Mouse (Mus musculus) ES-Bruce4 (cell line): ENCODE results near the gene Ing1. TPM values are rescaled to one million over a fixed set of nuclear protein-coding genes. Genes with fewer than 3 reads are reported as not detected.
A peak's percentile ranks its signal among the peaks of the same experiment; 100 is the strongest.

Experiments used
- H3K27ac ChIP-seq: 2 replicates; pipeline ENCODE4 v1.5.1; 2012; ENCODE audit warnings: low read length, inconsistent platforms; ENCODE audit not compliant: insufficient read depth
- H3K27me3 ChIP-seq: 2 replicates; pipeline ENCODE4 v1.6.1; 2012; ENCODE audit warnings: mild to moderate bottlenecking, low read length, inconsistent platforms; ENCODE audit not compliant: control insufficient read depth, poor library complexity, insufficient read depth, severe bottlenecking
- H3K36me3 ChIP-seq: 2 replicates; pipeline ENCODE4 v1.6.1; 2012; ENCODE audit warnings: inconsistent platforms, mild to moderate bottlenecking, low read length, moderate library complexity; ENCODE audit not compliant: control insufficient read depth, poor library complexity, insufficient read depth, severe bottlenecking
- H3K4me1 ChIP-seq: one replicate; pipeline ENCODE4 v1.8.1; 2011; ENCODE audit warnings: low read length; ENCODE audit not compliant: control insufficient read depth, insufficient read depth
- H3K4me3 ChIP-seq: 2 replicates; pipeline ENCODE4 v1.5.1; 2011; ENCODE audit warnings: low read depth, mild to moderate bottlenecking, low read length
- H3K9ac ChIP-seq: 2 replicates; pipeline ENCODE4 v1.6.1; 2012; ENCODE audit warnings: low read depth, mild to moderate bottlenecking, inconsistent platforms; ENCODE audit not compliant: poor library complexity, severe bottlenecking
- H3K9me3 ChIP-seq: replicated peaks from 2 replicates; pipeline ENCODE4 v1.6.1; 2012; ENCODE audit warnings: mild to moderate bottlenecking, low read length, inconsistent platforms; ENCODE audit not compliant: control insufficient read depth, poor library complexity, insufficient read depth, severe bottlenecking
- CTCF ChIP-seq: IDR thresholded peaks from one replicate; pipeline ENCODE4 v1.8.1; 2011; ENCODE audit warnings: low read depth, low read length
- EP300 ChIP-seq: IDR thresholded peaks from 2 replicates; pipeline ENCODE4 v1.6.1; 2011; ENCODE audit warnings: low read depth, low read length; ENCODE audit not compliant: insufficient read depth
- POLR2A ChIP-seq: IDR thresholded peaks from one replicate; pipeline ENCODE4 v1.8.1; 2011; ENCODE audit warnings: low read length; ENCODE audit not compliant: insufficient read depth
- polyA plus RNA-seq: library from polyadenylated mRNA; stranded (reverse); fragments of >200 nt; gene quantifications from 2 replicates; pipeline ENCODE4 v1.2.4, GENCODE M21; 2011; ENCODE audit warnings: low read depth; ENCODE audit not compliant: missing spikeins, insufficient read depth, insufficient read length

Gene Ing1
- polyA plus RNA-seq, 1 experiment: 59.1 TPM

DNA sequence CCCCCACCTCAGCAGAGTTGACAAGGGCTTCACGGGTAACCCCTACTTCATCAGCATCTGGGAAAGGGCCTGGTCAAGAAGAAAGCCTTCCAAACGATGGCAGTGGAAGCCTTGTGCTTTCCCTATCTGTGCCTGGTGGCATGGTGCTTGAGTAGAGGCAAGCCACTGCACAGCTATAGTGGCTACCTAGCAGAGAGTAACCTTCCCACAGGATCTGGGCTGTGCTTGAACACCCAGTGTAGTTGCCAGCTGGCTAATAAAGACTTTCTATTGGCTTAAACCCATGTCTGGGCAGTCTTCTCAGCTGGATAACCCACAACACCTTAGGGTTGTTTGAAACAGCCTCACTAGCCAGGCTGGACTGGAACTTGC lies 31.0 kb downstream of the Ing1 start:
- H3K9me3 ChIP-seq: no peaks in the 10 kb centered on the region
- H3K4me3 ChIP-seq: no peak overlapping the region
- H3K27ac ChIP-seq: no peak overlapping the region
- no peaks in the 10 kb centered on the region for H3K36me3 ChIP-seq
- H3K9ac ChIP-seq: no peak overlapping the region
- no peaks in the 10 kb centered on the region for H3K27me3 ChIP-seq
- H3K4me1 ChIP-seq: no peaks in the 10 kb centered on the region
- TF ChIP-seq EP300 (no peak), POLR2A (no peak), CTCF (no peak)

- H3K27ac ChIP-seq: no peak overlapping the region
- H3K4me3 ChIP-seq: no peak overlapping the region
- no peaks in the 10 kb centered on the region for H3K27me3 ChIP-seq
- H3K9ac ChIP-seq: no peak overlapping the region
- no peak for TF ChIP-seq CTCF
- no peak for TF ChIP-seq EP300
- H3K36me3 ChIP-seq: no peaks in the 10 kb centered on the region
- H3K4me1 ChIP-seq: no peaks in the 10 kb centered on the region
- H3K9me3 ChIP-seq: no peaks in the 10 kb centered on the region
Observed at GRCm38 (mm10) chr8:11591837-11592236, 36.5 kb downstream of the Ing1 start.

DNA sequence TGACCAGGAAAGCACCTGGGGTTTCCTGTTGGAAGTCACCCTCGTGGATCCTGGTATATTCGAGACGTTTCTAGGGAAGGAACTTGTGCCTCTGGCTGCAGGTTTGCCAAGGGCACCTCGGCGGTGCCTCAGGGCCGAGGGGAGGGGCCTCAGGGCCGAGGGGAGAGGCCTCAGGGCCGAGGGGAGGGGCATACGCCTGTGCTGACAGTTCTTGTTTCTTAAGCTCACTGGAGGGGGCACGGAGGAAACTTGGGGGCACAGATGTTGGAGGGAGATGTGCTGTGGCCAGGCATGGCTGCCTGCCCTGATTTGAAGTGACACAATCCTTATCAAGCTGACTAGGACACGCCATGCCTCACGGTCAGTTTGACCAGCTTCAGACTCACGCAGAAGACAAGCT lies 36.9 kb downstream of the Ing1 start:
- Histone ChIP-seq H3K4me1 (no peaks in the 10 kb centered on the region), H3K9me3 (no peaks in the 10 kb centered on the region), H3K27me3 (no peaks in the 10 kb centered on the region), H3K36me3 (no peaks in the 10 kb centered on the region), H3K27ac (no peak overlapping the region), H3K9ac (no peak overlapping the region), H3K4me3 (no peak overlapping the region)
- no peak for TF ChIP-seq EP300
- no peak for TF ChIP-seq POLR2A
- no peak for TF ChIP-seq CTCF

DNA sequence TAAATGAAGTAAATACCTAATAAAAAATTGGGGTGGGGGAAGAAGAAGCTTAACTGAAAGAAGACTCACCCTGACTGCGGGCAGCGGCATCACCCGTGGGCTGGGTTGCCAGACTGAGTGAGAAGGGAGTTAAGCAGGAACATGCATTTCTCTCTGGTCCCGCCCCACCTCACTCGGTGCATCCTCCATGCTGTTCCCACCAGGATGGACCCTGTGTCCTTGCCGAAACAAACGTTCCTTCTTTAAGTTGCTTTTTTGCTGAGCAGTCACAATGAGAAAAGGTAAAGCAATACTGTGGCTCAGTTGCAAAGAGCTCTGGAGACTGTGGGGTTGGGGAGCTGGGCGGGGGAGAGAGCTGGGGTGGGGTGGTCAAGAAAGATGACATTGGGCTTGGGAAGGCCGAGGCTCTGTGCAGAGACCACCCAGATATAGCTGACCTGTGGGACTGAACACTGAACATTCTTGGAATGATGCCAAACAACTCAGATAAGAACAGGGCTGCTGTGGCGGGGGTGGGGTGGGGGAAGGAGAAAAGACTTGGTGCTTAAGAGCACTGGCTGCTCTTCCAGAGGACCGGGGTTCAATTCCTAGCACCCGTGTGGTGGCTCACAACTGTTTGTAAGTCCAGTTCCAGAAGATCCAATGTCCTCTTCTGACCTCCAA lies 38.0 kb downstream of the Ing1 start:
- no peak overlapping the region for H3K27ac ChIP-seq
- TF ChIP-seq CTCF (no peak), EP300 (no peak), POLR2A (no peak)

DNA sequence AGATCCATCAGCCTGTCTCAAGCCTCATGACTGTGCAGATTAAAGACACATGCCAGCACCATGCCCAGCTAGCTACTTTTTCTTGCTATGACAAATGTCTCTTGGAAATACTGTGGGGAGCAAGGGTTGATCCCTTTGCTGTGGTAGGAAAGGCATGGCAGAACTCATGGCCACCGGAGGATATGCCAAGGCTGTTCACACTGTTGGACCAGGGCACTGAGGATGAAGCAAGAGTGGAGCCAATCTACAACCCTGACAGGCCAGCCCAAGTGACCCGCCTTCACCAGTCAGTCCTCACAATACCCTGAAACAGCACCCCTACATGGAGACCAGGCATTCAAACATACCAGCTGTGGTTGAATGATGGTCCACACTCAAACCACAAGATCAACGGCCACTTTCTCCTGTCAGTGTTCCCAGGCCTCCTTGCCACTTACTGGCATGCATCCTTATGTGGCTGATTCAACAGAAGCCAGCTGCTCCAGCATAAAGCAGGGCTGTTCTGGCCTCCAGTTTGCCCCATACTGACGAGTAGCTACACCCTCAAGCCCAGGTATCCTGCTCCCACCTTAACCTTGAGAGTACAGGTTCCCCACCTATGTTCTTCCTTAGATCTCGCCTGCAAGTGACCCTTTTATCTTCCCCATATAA lies 45.1 kb downstream of the Ing1 start:
- Histone ChIP-seq H3K4me3 (no peak overlapping the region), H3K4me1 (no peaks in the 10 kb centered on the region), H3K36me3 (no peaks in the 10 kb centered on the region), H3K27me3 (no peaks in the 10 kb centered on the region), H3K9ac (no peak overlapping the region), H3K9me3 (peaks cover 7% of the 10 kb centered on the region), H3K27ac (no peak overlapping the region)
- TF ChIP-seq POLR2A (no peak), EP300 (no peak), CTCF (no peak)

More for the DNA sequence above, 38.0 kb downstream of the Ing1 start:
- Histone ChIP-seq H3K9me3 (no peaks in the 10 kb centered on the region), H3K4me3 (no peak overlapping the region), H3K36me3 (no peaks in the 10 kb centered on the region), H3K9ac (no peak overlapping the region), H3K27me3 (no peaks in the 10 kb centered on the region), H3K4me1 (no peaks in the 10 kb centered on the region)

- H3K36me3 ChIP-seq: no peaks in the 10 kb centered on the region
- no peak overlapping the region for H3K9ac ChIP-seq
- no peak overlapping the region for H3K27ac ChIP-seq
- no peak overlapping the region for H3K4me3 ChIP-seq
- H3K4me1 ChIP-seq: no peaks in the 10 kb centered on the region
- H3K9me3 ChIP-seq: peaks cover 18% of the 10 kb centered on the region
- H3K27me3 ChIP-seq: no peaks in the 10 kb centered on the region
- TF ChIP-seq CTCF (peak; percentile 70), POLR2A (no peak), EP300 (no peak)
Observed at GRCm38 (mm10) chr8:11602006-11602680, 46.8 kb downstream of the Ing1 start.
